Comparison of ENCODE assay signal across 10 mouse cellular contexts in the genomic region with DNA sequence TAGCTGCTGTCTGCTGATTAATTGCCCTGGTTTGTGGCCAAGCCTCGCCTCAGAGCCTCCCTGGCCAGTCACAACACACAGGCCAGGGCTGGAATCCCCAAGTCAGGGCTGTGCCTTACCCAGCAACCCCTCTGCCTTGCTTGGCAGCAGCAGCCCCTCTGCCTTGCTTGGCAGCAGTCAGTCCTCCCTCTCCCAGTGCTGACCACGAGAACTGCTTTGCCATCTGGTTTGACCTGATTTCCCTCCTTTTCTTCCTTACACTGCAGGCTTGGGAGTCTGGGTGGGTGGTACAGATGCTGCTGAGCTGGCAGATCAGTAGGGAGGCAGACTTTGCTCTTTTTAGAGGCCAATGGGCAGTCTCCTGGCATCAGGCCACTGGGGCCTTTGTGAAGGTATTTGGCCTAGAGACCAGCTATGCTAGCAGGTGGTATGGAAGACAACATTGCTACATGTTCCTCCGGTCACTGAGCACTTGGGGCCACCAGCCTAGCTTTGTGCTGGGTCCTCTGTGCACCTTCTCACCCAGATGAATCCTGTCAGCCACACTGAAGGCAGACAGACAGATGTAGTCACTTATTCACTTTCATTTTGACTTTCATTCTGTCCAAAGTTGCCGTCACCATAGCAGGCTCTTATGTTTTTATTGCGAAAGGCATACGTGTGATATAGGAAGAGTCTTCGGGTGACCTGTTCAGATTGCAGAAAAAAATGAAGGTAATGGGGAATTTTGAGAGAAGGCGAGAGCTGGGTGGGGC.
DNase-seq lines count a peak whose midpoint lies in the region; ATAC-seq and TF ChIP-seq lines count a peak whose summit lies in the region.
"Had no signal": no experiment of that assay in that cellular context is flagged by ENCODE, and none has a peak within 500 bp of the region (broad histone marks: within the 10 kb centered on the region; RNA-seq: fewer than 3 reads in every experiment).

No protein-coding gene starts in this region.

- no peak overlapping the region for H3K4me3 ChIP-seq in hindbrain, embryonic 14.5 days (replicated peaks; ENCODE audit: low read length)
- no peak overlapping the region for H3K4me3 ChIP-seq in midbrain, postnatal 0 days (ENCODE audit: low read depth, low read length)
- H3K4me3 ChIP-seq: erythroblast, embryonic 14.5 days; midbrain, embryonic 12.5 days had no signal

- H3K4me1 ChIP-seq in hindbrain, embryonic 14.5 days (replicated peaks; ENCODE audit: control insufficient read depth, insufficient read depth, low read length), result peaks cover 4% of the 10 kb centered on the region; the same call in 1 of the 2 replicates
- H3K4me1 ChIP-seq in midbrain, postnatal 0 days (ENCODE audit: insufficient read depth, low read length), result 0 out of 2 replicates have a peak, but pooled peaks cover 4% of the 10 kb centered on the region

- H3K4me2 ChIP-seq in hindbrain, embryonic 14.5 days (replicated peaks), result no peak overlapping the region
- no peak overlapping the region for H3K4me2 ChIP-seq in midbrain, postnatal 0 days (ENCODE audit: low read depth, low read length, poor library complexity, severe bottlenecking)
- H3K4me2 ChIP-seq: midbrain, embryonic 12.5 days had no signal

- no peaks in the 10 kb centered on the region for H3K9me3 ChIP-seq in hindbrain, embryonic 14.5 days (ENCODE audit: control insufficient read depth, low read length)
- H3K9me3 ChIP-seq in midbrain, postnatal 0 days (ENCODE audit: low read length), result no peaks in the 10 kb centered on the region
- H3K9me3 ChIP-seq: midbrain, embryonic 12.5 days had no signal

- no peaks in the 10 kb centered on the region for H3K27me3 ChIP-seq in hindbrain, embryonic 14.5 days (ENCODE audit: control insufficient read depth, insufficient read depth, low read length)
- H3K27me3 ChIP-seq in midbrain, postnatal 0 days (ENCODE audit: insufficient read depth, low read length), result no peaks in the 10 kb centered on the region
- H3K27me3 ChIP-seq: midbrain, embryonic 12.5 days had no signal

- H3K9ac ChIP-seq in hindbrain, embryonic 14.5 days, result no peak overlapping the region
- no peak overlapping the region for H3K9ac ChIP-seq in midbrain, postnatal 0 days (replicated peaks; ENCODE audit: low read length, poor library complexity, severe bottlenecking)
- H3K9ac ChIP-seq: midbrain, embryonic 12.5 days had no signal

- no peak for TF ChIP-seq CTCF in midbrain, postnatal 0 days (IDR thresholded peaks at IDR 0.05)

- 79% methylated on average over 8 of the region's 8 CpGs for WGBS in hindbrain, embryonic 14.5 days
- 80% methylated on average over 8 of the region's 8 CpGs for WGBS in midbrain, postnatal 0 days

- no peak overlapping the region for H3K27ac ChIP-seq in hindbrain, embryonic 14.5 days
- H3K27ac ChIP-seq in midbrain, postnatal 0 days (ENCODE audit: low read depth, low read length), result 0 out of 2 replicates have a peak overlapping the region, but pooled peaks have one; percentile 12
- H3K27ac ChIP-seq: midbrain, embryonic 12.5 days had no signal

- intact Hi-C loops in gastrocnemius, postnatal 36 days (cut with DNase I), result no loop called here
- intact Hi-C loops in left cerebral cortex, postnatal 10 days (cut with DNase I), result no loop called here

- peak; percentile 52 for DNase-seq in gastrocnemius, postnatal 10 days
- no peak for DNase-seq in gastrocnemius, postnatal 36 days
- peak; percentile 11 for DNase-seq in CD4-positive helper T cell, adult 2 months (ENCODE audit: low read depth, low spot score)
- peak; percentile 87 for DNase-seq in cerebellum, adult 9-11 months
- no peak for DNase-seq in hindbrain, embryonic 14.5 days (ENCODE audit: low spot score)
- DNase-seq in left cerebral cortex, postnatal 10 days (ENCODE audit: extremely low spot score in 1 of 2, low spot score in 2 of 2), result peak; percentile 59 to 67
- peak; percentile 83 for DNase-seq in midbrain, postnatal 0 days (ENCODE audit: low spot score)
- DNase-seq in T-cell, adult 2 months (ENCODE audit: low spot score), result no peak

- peak; percentile 72 for ATAC-seq in hindbrain, embryonic 14.5 days (ENCODE audit: low FRiP score)
- peak; percentile 73 for ATAC-seq in midbrain, postnatal 0 days (ENCODE audit: low FRiP score)

- H3K36me3 ChIP-seq in hindbrain, embryonic 14.5 days (replicated peaks; ENCODE audit: control insufficient read depth, insufficient read depth), result no peaks in the 10 kb centered on the region
- no peaks in the 10 kb centered on the region for H3K36me3 ChIP-seq in midbrain, postnatal 0 days (ENCODE audit: insufficient read depth, low read length)
- H3K36me3 ChIP-seq: midbrain, embryonic 12.5 days had no signal

Comparison
In these comparisons a context has a peak if more than half of its experiments do, and no peak if none do; other contexts are left out.
1. DNase-seq: peak in gastrocnemius, postnatal 10 days (single experiment), CD4-positive helper T cell, adult 2 months (single experiment), cerebellum, adult 9-11 months (single experiment), left cerebral cortex, postnatal 10 days (2 of 2) and midbrain, postnatal 0 days (single experiment); none in gastrocnemius, postnatal 36 days (0 of 2), hindbrain, embryonic 14.5 days (single experiment) and T-cell, adult 2 months (single experiment).